Mouse (Mus musculus) brain, adult 2 months (tissue): ENCODE data around the gene Lpcat4.

Experiments
- DNase-seq: peaks from one replicate; pipeline ENCODE4 v3.0.0; 2011; ENCODE audit warnings: low read depth, low spot score

Lpcat4 gene

GRCm38 (mm10) chr2:112239212-112239934 lies at the start of gene Lpcat4:
Gene Lpcat4, plus strand, starts transcription at chr2:112239468.
- peak; percentile 92 for DNase-seq

GRCm38 (mm10) chr2:112196859-112197258 lies 42.4 kb upstream of the Lpcat4 start:
- peak; percentile 75 for DNase-seq

- no peak for DNase-seq
Measured at GRCm38 (mm10) chr2:112203056-112203455, 36.2 kb upstream of the Lpcat4 start.

- DNase-seq, result peak; percentile 82
Measured at GRCm38 (mm10) chr2:112210142-112210541, 29.1 kb upstream of the Lpcat4 start.

GRCm38 (mm10) chr2:112210699-112211098 lies 28.6 kb upstream of the Lpcat4 start:
- DNase-seq, result no peak

GRCm38 (mm10) chr2:112215977-112216376 lies 23.3 kb upstream of the Lpcat4 start:
- DNase-seq, result peak; percentile 59

GRCm38 (mm10) chr2:112217614-112218013 lies 21.7 kb upstream of the Lpcat4 start:
- no peak for DNase-seq

GRCm38 (mm10) chr2:112220880-112221279 lies 18.4 kb upstream of the Lpcat4 start:
- no peak for DNase-seq

- peak; percentile 63 for DNase-seq
Measured at GRCm38 (mm10) chr2:112222607-112223006, 16.7 kb upstream of the Lpcat4 start.

GRCm38 (mm10) chr2:112224356-112224755 lies 14.9 kb upstream of the Lpcat4 start:
- DNase-seq, result peak; percentile 83

GRCm38 (mm10) chr2:112232623-112233022 lies 6.6 kb upstream of the Lpcat4 start:
- no peak for DNase-seq

- DNase-seq, result no peak
Measured at GRCm38 (mm10) chr2:112236620-112237019, 2.6 kb upstream of the Lpcat4 start.

- DNase-seq, result no peak
Measured at GRCm38 (mm10) chr2:112238006-112238405, 1.3 kb upstream of the Lpcat4 start.

- peak; percentile 66 for DNase-seq
Measured at GRCm38 (mm10) chr2:112239935-112240721, 860 bp downstream of the Lpcat4 start.

GRCm38 (mm10) chr2:112241787-112242186 lies 2.5 kb downstream of the Lpcat4 start:
- no peak for DNase-seq

- DNase-seq, result no peak
Measured at GRCm38 (mm10) chr2:112245307-112245706, 6.0 kb downstream of the Lpcat4 start.

- DNase-seq, result no peak
Measured at GRCm38 (mm10) chr2:112246193-112246592, 6.9 kb downstream of the Lpcat4 start.

GRCm38 (mm10) chr2:112247323-112247722 lies 8.1 kb downstream of the Lpcat4 start:
- DNase-seq, result no peak

GRCm38 (mm10) chr2:112249780-112250453 lies 10.6 kb downstream of the Lpcat4 start:
- peak; percentile 88 for DNase-seq

- no peak for DNase-seq
Measured at GRCm38 (mm10) chr2:112254675-112255515, 15.6 kb downstream of the Lpcat4 start.

- DNase-seq, result peak; percentile 39
Measured at GRCm38 (mm10) chr2:112259241-112259962, 20.1 kb downstream of the Lpcat4 start, which contains the start of gene Nutm1. Gene Nutm1, minus strand, starts transcription at chr2:112259291.
